Mouse (Mus musculus): ENCODE measurements at regions not wholly inside any gene's neighbourhood (a gene's known extent, or its start where the extent isn't known, plus 50 kb on each side); places are given as distances from the start of the nearest gene placed in this dataset.
A peak's percentile ranks its signal among the peaks of the same experiment; 100 is the strongest.

DNA sequence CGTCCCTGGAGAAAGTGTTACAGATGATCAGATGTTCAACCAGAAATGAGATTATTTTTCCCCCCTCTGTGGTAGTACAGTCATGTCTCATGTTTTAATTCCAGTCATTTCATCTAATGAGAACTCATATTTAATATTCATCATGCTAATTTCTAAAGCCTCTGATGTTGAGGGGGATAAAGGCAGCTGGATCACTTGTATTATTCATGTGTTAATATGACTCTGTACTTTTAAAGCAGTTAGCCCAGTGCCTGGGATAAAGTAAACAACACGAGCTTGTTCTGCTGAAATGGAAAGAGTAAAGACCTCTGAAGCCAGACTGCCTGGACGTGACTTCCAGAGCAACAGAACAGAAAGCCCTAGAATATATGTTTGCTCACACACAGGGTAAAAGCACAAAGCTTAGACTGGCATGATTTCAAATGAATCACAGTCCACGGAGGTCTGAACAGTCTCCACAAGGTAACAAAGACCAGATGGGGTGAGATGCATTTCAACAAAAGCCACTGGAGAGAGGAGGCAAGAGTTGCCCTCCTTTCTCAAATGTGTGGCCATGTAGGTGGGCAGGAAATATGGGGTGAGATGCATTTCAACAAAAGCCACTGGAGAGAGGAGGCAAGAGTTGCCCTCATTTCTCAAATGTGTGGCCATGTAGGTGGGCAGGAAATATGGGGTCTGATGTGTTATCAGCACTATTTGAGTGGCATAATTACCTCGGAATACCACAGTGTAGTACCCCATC is 498.1 kb downstream of the Adam3 start:
- no peak overlapping the region for H3K4me3 ChIP-seq (ENCODE audit: control insufficient read depth, insufficient read depth, low read length)
- TF ChIP-seq CTCF (IDR thresholded peaks at IDR 0.05; ENCODE audit: borderline replicate concordance, control insufficient read depth, extremely low read depth, insufficient read depth, low read length, poor library complexity) (no peak), POLR2A (IDR thresholded peaks at IDR 0.05; ENCODE audit: control insufficient read depth, extremely low read depth, insufficient read depth, low read length, poor library complexity) (no peak)
- no peaks in the 10 kb centered on the region for H3K27me3 ChIP-seq (ENCODE audit: control insufficient read depth, insufficient read depth, low read length)
- 84% methylated on average over 5 of the region's 5 CpGs for WGBS
- no peak for DNase-seq
- H3K4me1 ChIP-seq (replicated peaks; ENCODE audit: control insufficient read depth, insufficient read depth, low read length): no peaks in the 10 kb centered on the region
- no peaks in the 10 kb centered on the region for H3K36me3 ChIP-seq (ENCODE audit: control insufficient read depth, insufficient read depth, low read length)
- no peak overlapping the region for H3K27ac ChIP-seq (ENCODE audit: control insufficient read depth, insufficient read depth, low read length)

DNA sequence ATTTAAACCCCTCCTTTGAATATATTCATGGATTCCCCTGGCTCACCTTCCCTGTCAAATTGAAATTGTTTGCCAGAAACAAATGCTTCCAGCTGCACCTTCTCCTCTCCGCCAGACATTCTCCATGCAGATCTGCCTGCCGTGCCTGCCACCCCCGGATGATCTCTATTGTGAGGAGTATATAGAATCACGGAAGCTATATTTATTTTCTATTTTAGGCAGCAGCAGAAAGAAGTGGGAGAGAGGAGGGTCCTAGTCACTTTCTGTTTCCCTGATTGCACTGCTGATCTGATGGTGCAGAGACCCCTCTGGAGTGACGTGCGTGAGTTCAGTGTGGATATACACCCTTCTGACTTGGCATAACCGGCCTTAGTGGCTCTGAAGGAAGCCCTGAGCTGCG is 505.4 kb downstream of the Adam3 start:
- WGBS: 86% methylated on average over 8 of the region's 8 CpGs
- no peaks in the 10 kb centered on the region for H3K36me3 ChIP-seq (ENCODE audit: control insufficient read depth, insufficient read depth, low read length)
- H3K4me1 ChIP-seq (replicated peaks; ENCODE audit: control insufficient read depth, insufficient read depth, low read length): no peaks in the 10 kb centered on the region
- TF ChIP-seq CTCF (IDR thresholded peaks at IDR 0.05; ENCODE audit: borderline replicate concordance, control insufficient read depth, extremely low read depth, insufficient read depth, low read length, poor library complexity) (no peak), POLR2A (IDR thresholded peaks at IDR 0.05; ENCODE audit: control insufficient read depth, extremely low read depth, insufficient read depth, low read length, poor library complexity) (no peak)
- H3K27me3 ChIP-seq (ENCODE audit: control insufficient read depth, insufficient read depth, low read length): no peaks in the 10 kb centered on the region
- no peak for DNase-seq
- H3K4me3 ChIP-seq (ENCODE audit: control insufficient read depth, insufficient read depth, low read length): no peak overlapping the region
- no peak overlapping the region for H3K27ac ChIP-seq (ENCODE audit: control insufficient read depth, insufficient read depth, low read length)

DNA sequence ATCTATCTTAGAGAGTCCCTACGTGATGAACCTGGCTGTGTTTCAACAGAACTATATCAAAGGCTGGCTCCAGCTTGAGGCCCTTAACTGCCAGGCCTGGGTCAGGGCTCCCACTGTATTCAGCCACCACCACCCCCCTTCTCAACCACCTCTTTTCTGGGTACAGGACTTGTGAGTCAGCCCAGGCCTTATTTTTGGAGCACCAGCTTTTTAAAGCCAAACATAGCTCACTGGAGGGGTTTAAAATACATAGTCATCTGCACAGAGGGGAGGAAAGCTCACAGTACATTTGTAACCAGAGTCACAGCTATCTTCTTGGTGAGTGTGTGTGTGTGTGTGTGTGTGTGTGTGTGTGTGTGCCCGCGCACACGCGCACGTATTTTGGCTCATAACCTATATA is 509.0 kb downstream of the Adam3 start:
- Histone ChIP-seq H3K27ac (ENCODE audit: control insufficient read depth, insufficient read depth, low read length) (no peak overlapping the region), H3K36me3 (ENCODE audit: control insufficient read depth, insufficient read depth, low read length) (no peaks in the 10 kb centered on the region), H3K4me1 (replicated peaks; ENCODE audit: control insufficient read depth, insufficient read depth, low read length) (no peaks in the 10 kb centered on the region), H3K27me3 (ENCODE audit: control insufficient read depth, insufficient read depth, low read length) (no peaks in the 10 kb centered on the region), H3K4me3 (ENCODE audit: control insufficient read depth, insufficient read depth, low read length) (no peak overlapping the region)
- DNase-seq: peak; percentile 3
- TF ChIP-seq POLR2A (IDR thresholded peaks at IDR 0.05; ENCODE audit: control insufficient read depth, extremely low read depth, insufficient read depth, low read length, poor library complexity) (no peak), CTCF (IDR thresholded peaks at IDR 0.05; ENCODE audit: borderline replicate concordance, control insufficient read depth, extremely low read depth, insufficient read depth, low read length, poor library complexity) (no peak)
- 87% methylated on average over 6 of the region's 6 CpGs for WGBS

GRCm38 (mm10) chr8:24215510-24216138 is 510.0 kb downstream of the Adam3 start:
- Histone ChIP-seq H3K4me1 (replicated peaks; ENCODE audit: control insufficient read depth, insufficient read depth, low read length) (no peaks in the 10 kb centered on the region), H3K4me3 (ENCODE audit: control insufficient read depth, insufficient read depth, low read length) (no peak overlapping the region), H3K27me3 (ENCODE audit: control insufficient read depth, insufficient read depth, low read length) (no peaks in the 10 kb centered on the region), H3K27ac (ENCODE audit: control insufficient read depth, insufficient read depth, low read length) (no peak overlapping the region), H3K36me3 (ENCODE audit: control insufficient read depth, insufficient read depth, low read length) (no peaks in the 10 kb centered on the region)
- TF ChIP-seq POLR2A (IDR thresholded peaks at IDR 0.05; ENCODE audit: control insufficient read depth, extremely low read depth, insufficient read depth, low read length, poor library complexity) (no peak), CTCF (IDR thresholded peaks at IDR 0.05; ENCODE audit: borderline replicate concordance, control insufficient read depth, extremely low read depth, insufficient read depth, low read length, poor library complexity) (no peak)
- DNase-seq: peak; percentile 33
- WGBS: 84% methylated on average over 9 of the region's 9 CpGs

- Histone ChIP-seq H3K27ac (ENCODE audit: control insufficient read depth, insufficient read depth, low read length) (no peak overlapping the region), H3K4me3 (ENCODE audit: control insufficient read depth, insufficient read depth, low read length) (no peak overlapping the region), H3K27me3 (ENCODE audit: control insufficient read depth, insufficient read depth, low read length) (no peaks in the 10 kb centered on the region), H3K36me3 (ENCODE audit: control insufficient read depth, insufficient read depth, low read length) (no peaks in the 10 kb centered on the region), H3K4me1 (replicated peaks; ENCODE audit: control insufficient read depth, insufficient read depth, low read length) (no peaks in the 10 kb centered on the region)
- DNase-seq: no peak
- TF ChIP-seq POLR2A (IDR thresholded peaks at IDR 0.05; ENCODE audit: control insufficient read depth, extremely low read depth, insufficient read depth, low read length, poor library complexity): no peak
- no peak for TF ChIP-seq CTCF (IDR thresholded peaks at IDR 0.05; ENCODE audit: borderline replicate concordance, control insufficient read depth, extremely low read depth, insufficient read depth, low read length, poor library complexity)
- WGBS: 81% methylated on average over 4 of the region's 4 CpGs
These were observed 511.3 kb downstream of the Adam3 start for GRCm38 (mm10) chr8:24214315-24214714.

GRCm38 (mm10) chr8:24212216-24213200 is 513.1 kb downstream of the Adam3 start:
- TF ChIP-seq CTCF (IDR thresholded peaks at IDR 0.05; ENCODE audit: borderline replicate concordance, control insufficient read depth, extremely low read depth, insufficient read depth, low read length, poor library complexity) (no peak), POLR2A (IDR thresholded peaks at IDR 0.05; ENCODE audit: control insufficient read depth, extremely low read depth, insufficient read depth, low read length, poor library complexity) (no peak)
- H3K4me3 ChIP-seq (ENCODE audit: control insufficient read depth, insufficient read depth, low read length): no peak overlapping the region
- H3K4me1 ChIP-seq (replicated peaks; ENCODE audit: control insufficient read depth, insufficient read depth, low read length): no peaks in the 10 kb centered on the region
- no peak overlapping the region for H3K27ac ChIP-seq (ENCODE audit: control insufficient read depth, insufficient read depth, low read length)
- H3K27me3 ChIP-seq (ENCODE audit: control insufficient read depth, insufficient read depth, low read length): no peaks in the 10 kb centered on the region
- DNase-seq: no peak
- WGBS: 85% methylated on average over 3 of the region's 3 CpGs
- H3K36me3 ChIP-seq (ENCODE audit: control insufficient read depth, insufficient read depth, low read length): no peaks in the 10 kb centered on the region
